26 mouse cellular contexts compared by ENCODE assay signal in genomic region chr2:37971726-37972125, GRCm38 (mm10).
"Had no signal": no experiment of that assay in that cellular context is flagged by ENCODE, and none has a peak within 500 bp of the region (broad histone marks: within the 10 kb centered on the region; RNA-seq: fewer than 3 reads in every experiment).

No protein-coding gene starts in this region.

- H3K4me2 ChIP-seq: heart, embryonic 13.5 days; heart, embryonic 15.5 days; hindbrain, embryonic 13.5 days; hindbrain, embryonic 15.5 days; intestine, embryonic 15.5 days; kidney, embryonic 15.5 days; limb, embryonic 13.5 days; limb, embryonic 15.5 days; liver, embryonic 12.5 days had no signal

- H3K27me3 ChIP-seq: heart, embryonic 13.5 days; heart, embryonic 15.5 days; hindbrain, embryonic 13.5 days; hindbrain, embryonic 15.5 days; intestine, embryonic 15.5 days; kidney, embryonic 15.5 days; limb, embryonic 15.5 days; liver, embryonic 12.5 days had no signal

- H3K4me3 ChIP-seq: heart, embryonic 10.5 days; heart, embryonic 13.5 days; heart, embryonic 15.5 days; hindbrain, embryonic 13.5 days; hindbrain, embryonic 15.5 days; intestine, embryonic 15.5 days; kidney, embryonic 15.5 days; layer of hippocampus, adult 2 months; left cerebral cortex, adult 2 months; limb, embryonic 13.5 days; limb, embryonic 15.5 days; liver, embryonic 12.5 days had no signal

- H3K9me3 ChIP-seq: heart, embryonic 10.5 days; heart, embryonic 13.5 days; heart, embryonic 15.5 days; hindbrain, embryonic 13.5 days; hindbrain, embryonic 15.5 days; intestine, embryonic 15.5 days; kidney, embryonic 15.5 days; limb, embryonic 13.5 days; limb, embryonic 15.5 days; liver, embryonic 12.5 days had no signal

- H3K9ac ChIP-seq: heart, embryonic 13.5 days; heart, embryonic 15.5 days; hindbrain, embryonic 13.5 days; hindbrain, embryonic 15.5 days; intestine, embryonic 15.5 days; kidney, embryonic 15.5 days; limb, embryonic 13.5 days; limb, embryonic 15.5 days; liver, embryonic 12.5 days; liver, embryonic 14.5 days had no signal

- H3K4me1 ChIP-seq: hindbrain, embryonic 15.5 days; intestine, embryonic 15.5 days; limb, embryonic 15.5 days had no signal

- H3K36me3 ChIP-seq: heart, embryonic 10.5 days; heart, embryonic 13.5 days; heart, embryonic 15.5 days; hindbrain, embryonic 13.5 days; hindbrain, embryonic 15.5 days; intestine, embryonic 15.5 days; kidney, embryonic 15.5 days; limb, embryonic 13.5 days; limb, embryonic 15.5 days; liver, embryonic 12.5 days had no signal

- DNase-seq: gastrocnemius, postnatal 14 days; gastrocnemius, postnatal 36 days; heart, adult 18-20 months; heart, postnatal 14 days; heart, postnatal 36 days; kidney, adult 18-20 months; kidney, adult 8-10 months; kidney, postnatal 10 days; kidney, postnatal 25 days; kidney, postnatal 4 days had no signal

- ATAC-seq: hindbrain, postnatal 0 days; inflammation-experienced regulatory T-cells, adult 6 months; intestine, embryonic 15.5 days; intestine, postnatal 0 days; liver, embryonic 12.5 days had no signal

- H3K27ac ChIP-seq: heart, embryonic 10.5 days; heart, embryonic 13.5 days; heart, embryonic 15.5 days; hindbrain, embryonic 13.5 days; hindbrain, embryonic 15.5 days; hindbrain, postnatal 0 days; intestine, embryonic 15.5 days; kidney, embryonic 15.5 days; layer of hippocampus, adult 2 months; left cerebral cortex, adult 2 months; limb, embryonic 13.5 days; limb, embryonic 15.5 days; liver, embryonic 12.5 days; liver, embryonic 14.5 days had no signal
